Mouse (Mus musculus) kidney, postnatal 0 days (tissue): ENCODE data around the gene Commd2. TPM values are rescaled to one million over a fixed set of nuclear protein-coding genes. Genes with fewer than 3 reads are reported as not detected.

Experiments used
- ATAC-seq: fragments of 200-750 bp; cut with Nextera tagmentation; replicated peaks from 2 replicates; pipeline ENCODE4 v1.8.0; 2017; ENCODE audit warnings: low read depth, moderate number of reproducible peaks, moderate TSS enrichment, moderate library complexity; ENCODE audit not compliant: low FRiP score
- DNase-seq: peaks from one replicate; pipeline ENCODE4 v3.0.0-alpha.2; 2016; ENCODE audit warnings: low spot score
- H3K27ac ChIP-seq: fragments of 300-500 bp; sonication (generic); 2 replicates; pipeline ENCODE4 v1.5.1; 2014; ENCODE audit warnings: mild to moderate bottlenecking
- H3K27me3 ChIP-seq: fragments of 300-500 bp; sonication (generic); 2 replicates; pipeline ENCODE4 v1.6.1; 2014; ENCODE audit warnings: low read length, mixed read lengths; ENCODE audit not compliant: insufficient read depth
- H3K36me3 ChIP-seq: fragments of 300-500 bp; sonication (generic); 2 replicates; pipeline ENCODE4 v1.6.1; 2014; ENCODE audit warnings: low read length, mixed read lengths; ENCODE audit not compliant: insufficient read depth
- H3K4me1 ChIP-seq: fragments of 300-500 bp; sonication (generic); replicated peaks from 2 replicates; pipeline ENCODE4 v1.6.1; 2014; ENCODE audit warnings: antibody characterized with exemption, low read length, mixed read lengths; ENCODE audit not compliant: insufficient read depth
- H3K4me2 ChIP-seq: fragments of 300-500 bp; sonication (generic); 2 replicates; pipeline ENCODE4 v1.6.1; 2014; ENCODE audit warnings: mild to moderate bottlenecking, low read length, moderate library complexity, mixed read lengths
- H3K4me3 ChIP-seq: fragments of 300-500 bp; sonication (generic); replicated peaks from 2 replicates; pipeline ENCODE4 v1.5.1; 2014; ENCODE audit warnings: low read depth, low read length
- H3K9ac ChIP-seq: fragments of 300-500 bp; sonication (generic); 2 replicates; pipeline ENCODE4 v1.6.1; 2014; ENCODE audit warnings: low read depth, low read length
- H3K9me3 ChIP-seq: fragments of 300-500 bp; sonication (generic); replicated peaks from 2 replicates; pipeline ENCODE4 v1.6.1; 2016; ENCODE audit warnings: low read length, inconsistent platforms, mixed read lengths
- CTCF ChIP-seq: IDR thresholded peaks from 2 replicates; pipeline ENCODE4 v1.5.1; 2016; ENCODE audit warnings: antibody characterized with exemption, low read depth, mild to moderate bottlenecking, moderate library complexity
- WGBS: fragments of 180-500 bp; shearing (Covaris S2); extraction: QIAGEN DNeasy Blood & Tissue Kit; methylation state at CpG from one replicate; pipeline ENCODE4 v1.1.7; 2014; 5-methylcytosine and 5-hydroxymethylcytosine counted together
- polyA plus RNA-seq: library from polyadenylated mRNA; unstranded; fragments of >200 nt; fragmentation: Nextera tagmentation; extraction: Ambion mirVana; gene quantifications from 2 replicates; pipeline ENCODE4 v1.2.1, GENCODE M21; 2015

Commd2 gene
- polyA plus RNA-seq, 1 experiment from 2014 or later = 92.6 TPM

DNA sequence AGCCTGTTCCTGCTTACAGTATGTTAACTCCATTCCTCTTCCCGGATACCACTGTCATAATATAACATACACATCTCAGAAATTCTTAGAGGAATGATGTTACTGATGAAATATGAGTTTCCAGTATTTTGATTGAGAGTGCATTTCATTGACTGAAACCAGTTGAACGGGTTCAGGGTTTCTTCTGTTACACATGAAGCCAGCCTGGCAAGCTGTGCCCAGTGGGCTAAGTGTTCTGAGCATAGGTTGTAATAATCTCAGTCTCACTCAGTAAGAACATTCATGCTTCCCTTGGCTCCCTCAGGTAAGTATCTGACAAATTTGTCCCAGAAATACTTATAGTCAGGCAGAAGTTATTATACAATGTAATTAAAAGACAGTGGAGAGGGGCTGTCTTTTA lies 22.6 kb upstream of the Commd2 start:
- DNase-seq = no peak
- TF ChIP-seq CTCF = no peak
- H3K27ac ChIP-seq = no peak overlapping the region
- 76% methylated on average over 2 of the region's 2 CpGs for WGBS
- H3K9ac ChIP-seq = no peak overlapping the region
- ATAC-seq = no peak
- no peaks in the 10 kb centered on the region for H3K27me3 ChIP-seq
- no peaks in the 10 kb centered on the region for H3K36me3 ChIP-seq
- H3K4me2 ChIP-seq = no peak overlapping the region
- H3K4me3 ChIP-seq = no peak overlapping the region
- H3K9me3 ChIP-seq = no peaks in the 10 kb centered on the region
- no peaks in the 10 kb centered on the region for H3K4me1 ChIP-seq

DNA sequence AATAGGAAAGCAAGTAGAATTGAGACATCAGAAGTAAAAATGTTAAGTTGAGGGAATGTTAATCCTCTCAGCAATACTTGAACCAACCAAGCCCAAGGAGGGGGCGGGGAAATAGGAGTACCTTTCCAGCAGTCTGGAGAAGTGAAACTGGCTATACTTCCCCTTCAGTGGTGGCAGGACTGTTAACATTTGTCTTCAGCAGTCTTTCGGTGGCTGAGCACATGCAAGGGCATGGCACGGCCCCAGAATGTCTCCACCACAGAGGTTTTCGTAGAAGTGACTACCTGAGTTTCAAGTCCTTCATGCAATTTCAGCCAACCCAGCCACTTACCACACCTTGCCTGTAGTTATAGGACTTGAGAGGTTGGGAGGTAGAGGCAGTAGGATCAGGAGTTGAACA lies 22.1 kb upstream of the Commd2 start:
- Histone ChIP-seq H3K4me2 (no peak overlapping the region), H3K4me1 (no peaks in the 10 kb centered on the region), H3K9ac (no peak overlapping the region), H3K9me3 (no peaks in the 10 kb centered on the region), H3K4me3 (no peak overlapping the region), H3K27ac (no peak overlapping the region), H3K36me3 (no peaks in the 10 kb centered on the region), H3K27me3 (no peaks in the 10 kb centered on the region)
- ATAC-seq = no peak
- DNase-seq = no peak
- no peak for TF ChIP-seq CTCF
- 83% methylated on average over 4 of the region's 4 CpGs for WGBS

GRCm38 (mm10) chr3:57667054-57667723 lies 15.7 kb upstream of the Commd2 start:
- Histone ChIP-seq H3K4me1 (no peaks in the 10 kb centered on the region), H3K36me3 (no peaks in the 10 kb centered on the region), H3K4me2 (peak overlapping the region; percentile 23), H3K4me3 (no peak overlapping the region), H3K9me3 (no peaks in the 10 kb centered on the region), H3K27ac (no peak overlapping the region), H3K27me3 (no peaks in the 10 kb centered on the region), H3K9ac (no peak overlapping the region)
- peak; percentile 92 for DNase-seq
- no peak for ATAC-seq
- TF ChIP-seq CTCF = peak; percentile 88
- 26% methylated on average over 14 of the region's 14 CpGs for WGBS

DNA sequence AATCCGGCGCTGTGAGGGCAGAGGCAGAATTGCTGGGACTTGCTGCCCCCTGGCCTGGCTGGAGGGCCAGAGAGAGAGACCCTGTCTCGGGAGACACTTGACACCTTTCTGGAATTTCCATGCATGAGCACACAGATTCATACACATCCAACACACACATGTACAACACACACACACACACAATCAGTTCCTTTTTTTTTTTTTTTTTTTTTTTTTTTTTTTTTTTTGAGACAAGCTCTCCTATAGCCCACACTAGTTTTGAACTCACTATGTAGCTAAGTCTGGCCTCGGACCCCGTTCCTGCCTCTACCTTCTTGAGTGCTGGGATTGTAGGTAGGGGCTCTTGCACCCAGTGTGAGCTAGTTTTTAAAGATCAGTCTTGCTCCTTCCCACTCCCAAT lies 14.4 kb upstream of the Commd2 start:
- ATAC-seq (no peak), DNase-seq (no peak)
- Histone ChIP-seq H3K27ac (no peak overlapping the region), H3K4me1 (no peaks in the 10 kb centered on the region), H3K27me3 (no peaks in the 10 kb centered on the region), H3K9me3 (no peaks in the 10 kb centered on the region), H3K36me3 (no peaks in the 10 kb centered on the region), H3K4me2 (no peak overlapping the region), H3K4me3 (no peak overlapping the region), H3K9ac (no peak overlapping the region)
- no peak for TF ChIP-seq CTCF
- WGBS = 82% methylated on average over 5 of the region's 5 CpGs

- Histone ChIP-seq H3K9me3 (no peaks in the 10 kb centered on the region), H3K4me1 (no peaks in the 10 kb centered on the region), H3K4me2 (no peak overlapping the region), H3K4me3 (no peak overlapping the region), H3K36me3 (no peaks in the 10 kb centered on the region), H3K9ac (no peak overlapping the region), H3K27me3 (no peaks in the 10 kb centered on the region), H3K27ac (no peak overlapping the region)
- WGBS = 76% methylated on average over 10 of the region's 10 CpGs
- DNase-seq (no peak), ATAC-seq (0 out of 2 replicates have a peak, but pooled peaks have one; percentile 40)
- no peak for TF ChIP-seq CTCF
Observed at GRCm38 (mm10) chr3:57664682-57665081, 13.2 kb upstream of the Commd2 start.

DNA sequence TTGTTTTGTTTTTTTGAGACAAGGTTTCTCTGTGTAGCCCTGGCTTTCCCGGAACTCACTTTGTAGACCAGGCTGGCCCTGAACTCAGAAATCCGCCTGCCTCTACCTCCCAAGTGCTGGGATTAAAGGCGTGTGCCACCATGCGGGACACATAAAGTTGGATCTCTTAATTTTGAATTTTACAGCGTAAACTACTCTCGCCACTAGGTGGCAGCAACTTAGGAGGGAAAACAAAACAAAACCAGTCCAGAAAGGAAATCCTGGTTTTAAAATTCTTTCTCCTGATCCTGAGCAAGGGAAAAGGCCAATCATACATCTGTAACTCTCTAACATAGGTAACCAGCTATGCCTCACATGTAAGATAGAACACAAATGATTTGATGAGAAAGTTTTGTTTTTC lies 12.2 kb upstream of the Commd2 start:
- 20% methylated on average over 6 of the region's 6 CpGs for WGBS
- TF ChIP-seq CTCF = peak; percentile 81
- Histone ChIP-seq H3K9me3 (no peaks in the 10 kb centered on the region), H3K9ac (no peak overlapping the region), H3K27me3 (no peaks in the 10 kb centered on the region), H3K4me2 (no peak overlapping the region), H3K27ac (no peak overlapping the region), H3K4me3 (no peak overlapping the region), H3K4me1 (no peaks in the 10 kb centered on the region), H3K36me3 (no peaks in the 10 kb centered on the region)
- no peak for ATAC-seq
- DNase-seq = peak; percentile 81

GRCm38 (mm10) chr3:57658608-57659007 lies 7.1 kb upstream of the Commd2 start:
- 72% methylated on average over 6 of the region's 6 CpGs for WGBS

More at GRCm38 (mm10) chr3:57658608-57659007, 7.1 kb upstream of the Commd2 start:
- no peak for ATAC-seq
- H3K36me3 ChIP-seq = no peaks in the 10 kb centered on the region
- no peak overlapping the region for H3K27ac ChIP-seq
- no peak overlapping the region for H3K4me2 ChIP-seq
- no peak overlapping the region for H3K9ac ChIP-seq
- no peak for DNase-seq
- no peak overlapping the region for H3K4me3 ChIP-seq
- no peak for TF ChIP-seq CTCF
- no peaks in the 10 kb centered on the region for H3K9me3 ChIP-seq
- H3K4me1 ChIP-seq = no peaks in the 10 kb centered on the region
- H3K27me3 ChIP-seq = no peaks in the 10 kb centered on the region
